Mouse (Mus musculus): ENCODE measurements around the gene Lhfpl2.

- TF ChIP-seq CTCF (IDR thresholded peaks at IDR 0.05; ENCODE audit: control insufficient read depth, insufficient read depth, low read length) = no peak
- no peak for TF ChIP-seq POLR2A (IDR thresholded peaks at IDR 0.05; ENCODE audit: borderline replicate concordance, control insufficient read depth, low read depth, low read length)
Observed at GRCm38 (mm10) chr13:94068308-94068707, 10.7 kb downstream of the Lhfpl2 start.
